Mouse (Mus musculus): ENCODE measurements around the gene Usp12. TPM values are rescaled to one million over a fixed set of nuclear protein-coding genes. Genes with fewer than 3 reads are reported as not detected.

Usp12 gene
- polyA plus RNA-seq, 1 experiment from 2014 or later: 24.2 TPM

Other genes with a start within 250 kb of the Usp12 start
- gene Gm3415, start 238.9 kb downstream of the Usp12 start, polyA plus RNA-seq (2016; fragmentation: Nextera tagmentation; extraction: Ambion mirVana): not detected in 2 replicates
- gene Gpr12, start 209.8 kb downstream of the Usp12 start, polyA plus RNA-seq (2016; fragmentation: Nextera tagmentation; extraction: Ambion mirVana): 3.5 and 4.0 TPM in 2 replicates
- 415 and 416 TPM in 2 replicates for gene Rpl21, start 37.9 kb upstream of the Usp12 start, polyA plus RNA-seq (2016; fragmentation: Nextera tagmentation; extraction: Ambion mirVana)
- gene Rasl11a, start 50.1 kb upstream of the Usp12 start, polyA plus RNA-seq (2016; fragmentation: Nextera tagmentation; extraction: Ambion mirVana): 22.4 and 23.4 TPM in 2 replicates
- gene Gtf3a, start 153.7 kb upstream of the Usp12 start, polyA plus RNA-seq (2016; fragmentation: Nextera tagmentation; extraction: Ambion mirVana): 92.8 and 98.4 TPM in 2 replicates
- 26.8 and 28.9 TPM in 2 replicates for gene Mtif3, start 168.8 kb upstream of the Usp12 start, polyA plus RNA-seq (2016; fragmentation: Nextera tagmentation; extraction: Ambion mirVana)